Mouse (Mus musculus): ENCODE measurements around the gene Ndufaf4. TPM values are rescaled to one million over a fixed set of nuclear protein-coding genes. Genes with fewer than 3 reads are reported as not detected.
"Not testable (repeated sequence)": the region's sequence is repeated elsewhere in the genome, so short reads cannot be mapped to it uniquely, and the experiment has no call there.

Ndufaf4 gene
- total RNA-seq (2014; rRNA removed; ENCODE audit: low replicate concordance) (14.0 and 26.4 TPM in 2 replicates), polyA plus RNA-seq (2015; fragmentation: Nextera tagmentation; extraction: Ambion mirVana) (113 and 125 TPM in 2 replicates)

DNA sequence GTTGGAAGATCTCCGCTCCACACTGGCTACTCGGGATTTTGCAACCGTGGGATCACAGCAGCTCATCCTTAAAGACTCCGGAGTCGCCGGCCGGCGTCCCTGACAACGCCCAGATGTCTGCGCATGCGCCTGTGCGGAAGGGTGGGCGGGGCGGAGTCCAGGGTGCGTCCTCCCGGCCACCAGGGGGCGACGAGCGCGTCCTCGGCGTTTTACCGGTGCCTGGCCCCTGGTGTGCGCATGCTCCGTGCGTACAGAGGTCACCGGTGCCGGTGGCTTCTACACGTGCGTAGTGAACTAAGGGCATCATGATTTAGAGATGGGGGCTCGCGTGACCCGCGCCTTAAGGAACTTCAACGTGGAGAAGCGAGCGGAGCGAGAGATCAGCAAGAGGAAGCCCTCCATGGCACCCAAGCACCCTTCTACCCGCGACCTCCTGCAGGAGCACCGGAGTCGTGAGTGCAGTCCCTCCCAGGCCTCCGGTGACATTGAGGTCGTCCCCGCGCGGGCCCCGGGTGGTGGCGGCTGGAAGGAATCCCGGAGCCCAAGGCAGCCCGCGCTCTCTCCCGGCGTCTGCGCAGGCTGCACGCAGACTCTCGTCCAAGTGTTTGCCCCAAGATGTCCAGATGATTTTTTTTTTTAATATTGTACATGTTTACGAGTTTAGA, at the start of gene Ndufaf4:
Gene Ndufaf4, plus strand, starts transcription at position 233 of the 665 bp plus-strand sequence.
- Histone ChIP-seq H3K27ac (ENCODE audit: low read depth) (peak within 1 kb of the TSS; percentile 88), H3K4me3 (ENCODE audit: low read depth, low read length) (peak within 1 kb of the TSS; percentile 68), H3K4me2 (ENCODE audit: low read depth, low read length) (peak within 1 kb of the TSS; percentile 88), H3K4me1 (ENCODE audit: control insufficient read depth, insufficient read depth) (peaks cover 9% of the 10 kb centered on the region), H3K36me3 (replicated peaks; ENCODE audit: control insufficient read depth, insufficient read depth, low read length) (peaks cover 20% of the 10 kb centered on the region), H3K9ac (replicated peaks; ENCODE audit: low read depth, low read length) (peak within 1 kb of the TSS; percentile 89), H3K9me3 (replicated peaks; ENCODE audit: control insufficient read depth, low read length) (no peaks in the 10 kb centered on the region), H3K27me3 (ENCODE audit: control insufficient read depth, insufficient read depth, low read length) (no peaks in the 10 kb centered on the region)
- TF ChIP-seq EP300 (IDR thresholded peaks at IDR 0.05; ENCODE audit: low read depth) (0 out of 2 replicates have a peak, but pooled peaks have one; percentile 37), CTCF (IDR thresholded peaks at IDR 0.05; ENCODE audit: low read depth) (peak; percentile 97)
- under 1% methylated on average over 58 of the region's 58 CpGs for WGBS
- peak; percentile 92 for DNase-seq (ENCODE audit: low spot score)
- ATAC-seq (ENCODE audit: insufficient read depth, low read depth): peak; percentile 99

DNA sequence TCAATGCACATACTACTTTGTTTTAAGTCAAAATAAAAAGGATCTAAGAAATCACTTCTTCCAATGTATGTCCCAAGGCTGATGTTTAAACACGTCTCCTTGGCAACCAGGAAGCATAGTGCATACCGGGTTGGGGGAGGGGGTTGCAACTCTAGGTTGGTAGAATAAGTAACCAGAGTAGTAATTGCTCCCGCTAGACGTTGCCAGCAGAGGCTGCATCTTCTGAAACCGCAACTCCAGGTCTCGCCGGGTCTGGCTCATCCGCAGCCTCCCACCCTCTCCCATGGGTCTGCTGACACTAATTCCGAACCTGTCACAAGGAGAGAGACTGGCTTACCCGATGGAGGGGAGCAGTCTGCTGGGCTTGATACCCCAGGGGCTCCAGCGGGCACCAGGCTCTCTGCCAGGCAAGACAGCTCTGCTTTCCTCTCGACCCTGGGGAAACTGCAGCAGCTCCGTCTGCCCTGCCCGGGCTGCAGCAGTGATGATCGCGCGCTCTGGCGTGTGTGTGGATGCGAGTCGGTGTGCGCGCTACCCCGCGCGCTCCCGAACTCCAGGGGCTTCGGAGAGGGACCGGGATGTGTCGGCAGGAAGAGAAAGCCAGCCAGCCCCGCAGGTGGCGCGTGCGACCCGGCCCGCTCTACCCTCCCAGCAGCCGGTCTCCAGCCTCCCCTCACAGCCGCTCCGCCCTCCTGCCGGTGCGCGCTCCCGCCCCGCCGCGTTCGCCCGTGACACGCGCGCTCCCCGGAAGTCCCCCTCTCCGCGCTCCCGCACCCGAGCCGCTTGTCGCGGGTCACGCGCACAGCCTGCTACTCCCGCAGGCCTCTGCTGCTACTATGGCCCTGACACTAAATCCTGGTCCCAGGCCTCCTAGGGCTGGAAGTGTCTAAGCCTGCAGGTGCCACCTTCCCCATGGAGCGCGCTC, 47.2 kb upstream of the Ndufaf4 start, which contains the start of gene Klhl32:
Gene Klhl32, minus strand, starts transcription at position 724 of the 925 bp plus-strand sequence.
- DNase-seq (ENCODE audit: low spot score): peak; percentile 60
- no peaks in the 10 kb centered on the region for H3K4me1 ChIP-seq (ENCODE audit: control insufficient read depth, insufficient read depth)
- peak; percentile 88 for ATAC-seq (ENCODE audit: insufficient read depth, low read depth)
- no peak for TF ChIP-seq EP300 (IDR thresholded peaks at IDR 0.05; ENCODE audit: low read depth)
- TF ChIP-seq CTCF (IDR thresholded peaks at IDR 0.05; ENCODE audit: low read depth): no peak
- H3K4me2 ChIP-seq (ENCODE audit: low read depth, low read length): peak within 1 kb of the TSS; percentile 90
- H3K4me3 ChIP-seq (ENCODE audit: low read depth, low read length): peak within 1 kb of the TSS; percentile 83
- H3K36me3 ChIP-seq (replicated peaks; ENCODE audit: control insufficient read depth, insufficient read depth, low read length): no peaks in the 10 kb centered on the region
- H3K9me3 ChIP-seq (replicated peaks; ENCODE audit: control insufficient read depth, low read length): no peaks in the 10 kb centered on the region
- WGBS: 1% methylated on average over 62 of the region's 63 CpGs
- no peaks in the 10 kb centered on the region for H3K27me3 ChIP-seq (ENCODE audit: control insufficient read depth, insufficient read depth, low read length)
- peak within 1 kb of the TSS; percentile 68 for H3K9ac ChIP-seq (replicated peaks; ENCODE audit: low read depth, low read length)
- H3K27ac ChIP-seq (ENCODE audit: low read depth): peak within 1 kb of the TSS; percentile 71

DNA sequence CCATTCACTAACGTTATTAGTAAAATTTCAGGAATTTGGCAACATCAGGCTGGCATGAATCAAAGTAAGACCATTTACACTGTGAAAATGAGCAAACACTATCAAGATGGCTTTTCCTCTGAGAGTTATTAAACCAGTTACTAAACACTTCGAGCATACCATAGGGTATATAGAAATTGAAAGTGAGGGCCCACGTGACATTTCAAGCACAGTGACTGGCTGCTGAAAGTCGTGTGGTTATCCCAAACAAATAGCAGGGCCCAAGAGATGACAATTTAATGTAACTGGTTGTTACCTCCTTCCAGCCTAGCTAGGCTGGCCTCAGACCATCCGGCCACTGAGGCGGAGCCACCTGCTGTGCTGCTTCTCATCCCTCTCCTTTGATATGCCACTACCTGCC, 32.2 kb upstream of the Ndufaf4 start:
- H3K27ac ChIP-seq (ENCODE audit: low read depth): no peak overlapping the region
- H3K4me2 ChIP-seq (ENCODE audit: low read depth, low read length): no peak overlapping the region
- DNase-seq (ENCODE audit: low spot score): no peak
- H3K27me3 ChIP-seq (ENCODE audit: control insufficient read depth, insufficient read depth, low read length): no peaks in the 10 kb centered on the region
- no peaks in the 10 kb centered on the region for H3K36me3 ChIP-seq (replicated peaks; ENCODE audit: control insufficient read depth, insufficient read depth, low read length)
- no peaks in the 10 kb centered on the region for H3K4me1 ChIP-seq (ENCODE audit: control insufficient read depth, insufficient read depth)
- no peak for ATAC-seq (ENCODE audit: insufficient read depth, low read depth)
- no peak overlapping the region for H3K4me3 ChIP-seq (ENCODE audit: low read depth, low read length)
- H3K9me3 ChIP-seq (replicated peaks; ENCODE audit: control insufficient read depth, low read length): no peaks in the 10 kb centered on the region
- TF ChIP-seq EP300 (IDR thresholded peaks at IDR 0.05; ENCODE audit: low read depth): no peak
- no peak for TF ChIP-seq CTCF (IDR thresholded peaks at IDR 0.05; ENCODE audit: low read depth)
- WGBS: 37% methylated on average over 6 of the region's 6 CpGs
- no peak overlapping the region for H3K9ac ChIP-seq (replicated peaks; ENCODE audit: low read depth, low read length)

DNA sequence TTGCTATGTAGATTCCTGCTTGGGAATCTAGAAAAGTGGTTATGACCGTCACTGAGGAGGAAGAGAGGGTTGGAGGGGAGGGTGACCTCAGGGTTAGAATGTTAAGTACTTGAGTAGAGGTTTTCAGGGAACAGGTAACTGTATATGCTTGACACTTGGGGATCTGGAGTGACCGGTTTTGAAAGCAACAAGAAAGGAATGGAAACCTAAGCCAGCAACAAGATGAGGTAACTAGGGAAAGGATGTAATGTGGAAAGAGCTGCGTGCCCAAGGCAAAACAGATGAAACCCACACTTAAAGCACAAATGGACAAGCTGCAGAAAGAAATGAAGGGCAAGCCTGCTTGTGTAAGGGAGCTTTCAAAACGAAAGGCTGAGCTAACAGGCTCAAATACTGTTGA, 28.7 kb upstream of the Ndufaf4 start:
- H3K4me1 ChIP-seq (ENCODE audit: control insufficient read depth, insufficient read depth): no peaks in the 10 kb centered on the region
- WGBS: 67% methylated on average over 4 of the region's 4 CpGs

DNA sequence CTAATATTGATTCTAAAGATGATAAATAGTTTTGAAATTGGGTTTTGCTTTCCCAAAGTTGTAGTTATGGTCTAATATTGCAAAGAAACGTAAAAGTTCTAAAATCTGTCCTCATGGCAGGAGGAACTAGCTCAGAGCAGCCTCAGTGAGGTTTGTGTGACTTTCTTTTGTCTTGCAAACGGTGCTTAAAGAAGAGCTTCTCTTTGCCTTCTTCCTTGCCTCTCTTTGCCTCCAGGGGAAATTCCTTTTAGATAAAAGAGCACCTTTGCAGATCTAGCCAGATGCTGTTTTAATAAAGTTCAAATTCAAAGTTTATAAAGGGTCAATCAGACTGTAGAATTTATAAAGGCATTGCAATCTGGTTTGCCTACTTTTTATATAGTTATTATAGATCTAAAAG, 8.5 kb upstream of the Ndufaf4 start:
- H3K27me3 ChIP-seq (ENCODE audit: control insufficient read depth, insufficient read depth, low read length); H3K9me3 ChIP-seq (replicated peaks; ENCODE audit: control insufficient read depth, low read length); H3K4me1 ChIP-seq (ENCODE audit: control insufficient read depth, insufficient read depth); H3K36me3 ChIP-seq (replicated peaks; ENCODE audit: control insufficient read depth, insufficient read depth, low read length); ATAC-seq (ENCODE audit: insufficient read depth, low read depth); H3K27ac ChIP-seq (ENCODE audit: low read depth); H3K4me2 ChIP-seq (ENCODE audit: low read depth, low read length); H3K9ac ChIP-seq (replicated peaks; ENCODE audit: low read depth, low read length); H3K4me3 ChIP-seq (ENCODE audit: low read depth, low read length); DNase-seq (ENCODE audit: low spot score): not testable (repeated sequence)
- 42% methylated on average over 2 of the region's 2 CpGs for WGBS

More for the DNA sequence above, 28.7 kb upstream of the Ndufaf4 start:
- H3K27me3 ChIP-seq (ENCODE audit: control insufficient read depth, insufficient read depth, low read length): no peaks in the 10 kb centered on the region
- H3K9me3 ChIP-seq (replicated peaks; ENCODE audit: control insufficient read depth, low read length): no peaks in the 10 kb centered on the region
- DNase-seq (ENCODE audit: low spot score): no peak
- ATAC-seq (ENCODE audit: insufficient read depth, low read depth): no peak
- no peak for TF ChIP-seq CTCF (IDR thresholded peaks at IDR 0.05; ENCODE audit: low read depth)
- no peak for TF ChIP-seq EP300 (IDR thresholded peaks at IDR 0.05; ENCODE audit: low read depth)
- no peak overlapping the region for H3K27ac ChIP-seq (ENCODE audit: low read depth)
- H3K36me3 ChIP-seq (replicated peaks; ENCODE audit: control insufficient read depth, insufficient read depth, low read length): no peaks in the 10 kb centered on the region
- H3K9ac ChIP-seq (replicated peaks; ENCODE audit: low read depth, low read length): no peak overlapping the region
- H3K4me2 ChIP-seq (ENCODE audit: low read depth, low read length): no peak overlapping the region
- H3K4me3 ChIP-seq (ENCODE audit: low read depth, low read length): no peak overlapping the region

DNA sequence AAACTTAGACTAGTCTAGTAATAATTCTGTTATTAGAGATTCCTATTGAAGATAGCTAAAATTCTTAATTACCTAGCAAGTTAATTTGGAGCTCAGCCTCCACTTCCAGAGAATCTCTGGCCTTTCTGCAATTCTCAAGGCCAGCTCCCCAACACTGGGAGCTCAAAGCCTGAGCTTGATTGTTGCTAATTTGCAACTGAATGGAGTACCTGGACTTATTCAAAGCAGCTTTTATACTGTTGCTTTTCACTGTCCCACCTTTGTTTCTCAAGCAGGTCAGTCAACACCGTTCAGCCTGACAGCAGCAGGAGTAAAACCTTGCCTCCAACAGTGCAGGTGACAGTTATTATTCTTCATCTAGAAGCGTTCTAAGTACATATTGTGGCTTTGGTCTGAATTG, 5.6 kb upstream of the Ndufaf4 start:
- 75% methylated on average over 2 of the region's 2 CpGs for WGBS
- H3K4me1 ChIP-seq (ENCODE audit: control insufficient read depth, insufficient read depth); H3K9ac ChIP-seq (replicated peaks; ENCODE audit: low read depth, low read length); H3K9me3 ChIP-seq (replicated peaks; ENCODE audit: control insufficient read depth, low read length); DNase-seq (ENCODE audit: low spot score); H3K4me3 ChIP-seq (ENCODE audit: low read depth, low read length); ATAC-seq (ENCODE audit: insufficient read depth, low read depth); H3K27ac ChIP-seq (ENCODE audit: low read depth); H3K27me3 ChIP-seq (ENCODE audit: control insufficient read depth, insufficient read depth, low read length); H3K36me3 ChIP-seq (replicated peaks; ENCODE audit: control insufficient read depth, insufficient read depth, low read length); H3K4me2 ChIP-seq (ENCODE audit: low read depth, low read length): not testable (repeated sequence)
